Mouse (Mus musculus) ES-Bruce4 (cell line): Measurements from ENCODE around the gene Lamc2. TPM values are rescaled to one million over a fixed set of nuclear protein-coding genes. Genes with fewer than 3 reads are reported as not detected.

Experiments used
- H3K27ac ChIP-seq: 2 replicates; pipeline ENCODE4 v1.5.1; 2012; ENCODE audit warnings: low read length, inconsistent platforms; ENCODE audit not compliant: insufficient read depth
- H3K27me3 ChIP-seq: 2 replicates; pipeline ENCODE4 v1.6.1; 2012; ENCODE audit warnings: mild to moderate bottlenecking, low read length, inconsistent platforms; ENCODE audit not compliant: control insufficient read depth, poor library complexity, insufficient read depth, severe bottlenecking
- H3K36me3 ChIP-seq: 2 replicates; pipeline ENCODE4 v1.6.1; 2012; ENCODE audit warnings: inconsistent platforms, mild to moderate bottlenecking, low read length, moderate library complexity; ENCODE audit not compliant: control insufficient read depth, poor library complexity, insufficient read depth, severe bottlenecking
- H3K4me1 ChIP-seq: one replicate; pipeline ENCODE4 v1.8.1; 2011; ENCODE audit warnings: low read length; ENCODE audit not compliant: control insufficient read depth, insufficient read depth
- H3K4me3 ChIP-seq: 2 replicates; pipeline ENCODE4 v1.5.1; 2011; ENCODE audit warnings: low read depth, mild to moderate bottlenecking, low read length
- H3K9ac ChIP-seq: 2 replicates; pipeline ENCODE4 v1.6.1; 2012; ENCODE audit warnings: low read depth, mild to moderate bottlenecking, inconsistent platforms; ENCODE audit not compliant: poor library complexity, severe bottlenecking
- H3K9me3 ChIP-seq: replicated peaks from 2 replicates; pipeline ENCODE4 v1.6.1; 2012; ENCODE audit warnings: mild to moderate bottlenecking, low read length, inconsistent platforms; ENCODE audit not compliant: control insufficient read depth, poor library complexity, insufficient read depth, severe bottlenecking
- CTCF ChIP-seq: IDR thresholded peaks from one replicate; pipeline ENCODE4 v1.8.1; 2011; ENCODE audit warnings: low read depth, low read length
- EP300 ChIP-seq: IDR thresholded peaks from 2 replicates; pipeline ENCODE4 v1.6.1; 2011; ENCODE audit warnings: low read depth, low read length; ENCODE audit not compliant: insufficient read depth
- POLR2A ChIP-seq: IDR thresholded peaks from one replicate; pipeline ENCODE4 v1.8.1; 2011; ENCODE audit warnings: low read length; ENCODE audit not compliant: insufficient read depth
- polyA plus RNA-seq: library from polyadenylated mRNA; stranded (reverse); fragments of >200 nt; gene quantifications from 2 replicates; pipeline ENCODE4 v1.2.4, GENCODE M21; 2011; ENCODE audit warnings: low read depth; ENCODE audit not compliant: missing spikeins, insufficient read depth, insufficient read length

The Lamc2 gene
- polyA plus RNA-seq, 1 experiment = 46.1 TPM

- Histone ChIP-seq H3K27ac (peak overlapping the region; percentile 96), H3K36me3 (no peaks in the 10 kb centered on the region), H3K4me3 (peak overlapping the region; percentile 58), H3K9ac (peak overlapping the region; percentile 59), H3K9me3 (no peaks in the 10 kb centered on the region), H3K27me3 (no peaks in the 10 kb centered on the region), H3K4me1 (peaks cover 6% of the 10 kb centered on the region)
- TF ChIP-seq EP300 (0 out of 2 replicates have a peak, but pooled peaks have one; percentile 8), CTCF (no peak), POLR2A (no peak)
Measured at GRCm38 (mm10) chr1:153094226-153095076, 91.8 kb downstream of the Lamc2 start.

- H3K9ac ChIP-seq = peak overlapping the region; percentile 59
- peaks cover 3% of the 10 kb centered on the region for H3K4me1 ChIP-seq
Measured at GRCm38 (mm10) chr1:153093581-153093980, 92.7 kb downstream of the Lamc2 start.

GRCm38 (mm10) chr1:153093172-153093571 is 93.1 kb downstream of the Lamc2 start:
- H3K27ac ChIP-seq = peak overlapping the region; percentile 96
- H3K9ac ChIP-seq = peak overlapping the region; percentile 59
- TF ChIP-seq EP300 = peak; percentile 85; the same call in 1 of the 2 replicates
- TF ChIP-seq POLR2A = no peak
- no peaks in the 10 kb centered on the region for H3K36me3 ChIP-seq
- H3K9me3 ChIP-seq = no peaks in the 10 kb centered on the region
- H3K4me3 ChIP-seq = peak overlapping the region; percentile 58
- no peaks in the 10 kb centered on the region for H3K27me3 ChIP-seq
- H3K4me1 ChIP-seq = peaks cover 1% of the 10 kb centered on the region

More at GRCm38 (mm10) chr1:153093581-153093980, 92.7 kb downstream of the Lamc2 start:
- no peaks in the 10 kb centered on the region for H3K27me3 ChIP-seq
- TF ChIP-seq CTCF (no peak), EP300 (0 out of 2 replicates have a peak, but pooled peaks have one; percentile 3)
- no peaks in the 10 kb centered on the region for H3K9me3 ChIP-seq
- peak overlapping the region; percentile 96 for H3K27ac ChIP-seq
- peak overlapping the region; percentile 58 for H3K4me3 ChIP-seq
- no peaks in the 10 kb centered on the region for H3K36me3 ChIP-seq

- Histone ChIP-seq H3K9ac (peak overlapping the region; percentile 34), H3K4me1 (peaks cover 1% of the 10 kb centered on the region), H3K27ac (peak overlapping the region; percentile 96), H3K9me3 (no peaks in the 10 kb centered on the region), H3K36me3 (no peaks in the 10 kb centered on the region), H3K4me3 (no peak overlapping the region), H3K27me3 (no peaks in the 10 kb centered on the region)
- TF ChIP-seq EP300 = no peak
- TF ChIP-seq CTCF = peak; percentile 59
Measured at GRCm38 (mm10) chr1:153092237-153092975, 93.8 kb downstream of the Lamc2 start.

- Histone ChIP-seq H3K36me3 (no peaks in the 10 kb centered on the region), H3K4me3 (no peak overlapping the region), H3K9ac (peak overlapping the region; percentile 34), H3K27me3 (no peaks in the 10 kb centered on the region), H3K9me3 (no peaks in the 10 kb centered on the region), H3K4me1 (peaks cover under 1% of the 10 kb centered on the region), H3K27ac (peak overlapping the region; percentile 96)
- TF ChIP-seq POLR2A (no peak), EP300 (peak; percentile 90), CTCF (no peak)
Measured at GRCm38 (mm10) chr1:153091438-153092236, 94.6 kb downstream of the Lamc2 start.
